Mouse (Mus musculus) G1E (cell line): ENCODE measurements around the gene Wdfy3. TPM values are rescaled to one million over a fixed set of nuclear protein-coding genes. Genes with fewer than 3 reads are reported as not detected.

Experiments used
- ATAC-seq: 2 replicates; pipeline ENCODE4 v1.8.0; 2016; ENCODE audit warnings: mild to moderate bottlenecking; ENCODE audit not compliant: insufficient number of reproducible peaks, poor library complexity, low FRiP score, severe bottlenecking; ENCODE audit errors: extremely low read depth
- DNase-seq: peaks from one replicate; pipeline ENCODE4 v3.0.0; 2012; ENCODE audit warnings: low spot score
- H3K27me3 ChIP-seq: 2 replicates; pipeline ENCODE4 v1.6.1; 2012; ENCODE audit warnings: mild to moderate bottlenecking, low read length, inconsistent platforms; ENCODE audit not compliant: insufficient read depth
- H3K36me3 ChIP-seq: replicated peaks from 2 replicates; pipeline ENCODE3; 2012; ENCODE audit warnings: mild to moderate bottlenecking, inconsistent platforms
- H3K4me1 ChIP-seq: 2 replicates; pipeline ENCODE4 v1.6.1; 2012; ENCODE audit warnings: low read depth, low read length, inconsistent platforms, mixed read lengths; ENCODE audit not compliant: insufficient read depth
- H3K4me3 ChIP-seq: 2 replicates; pipeline ENCODE4 v1.5.1; 2012; ENCODE audit warnings: low read depth, mild to moderate bottlenecking, inconsistent platforms, low read length, moderate library complexity, mixed read lengths
- H3K9me3 ChIP-seq: replicated peaks from 2 replicates; pipeline ENCODE4 v1.6.1; 2012; ENCODE audit warnings: inconsistent platforms
- CTCF ChIP-seq: IDR thresholded peaks from 2 replicates; pipeline ENCODE4 v1.5.1; 2012; ENCODE audit warnings: low read depth, low read length, inconsistent platforms, mixed read lengths
- GATA1 ChIP-seq: IDR thresholded peaks from 2 replicates; pipeline ENCODE4 v1.6.1; 2012; ENCODE audit warnings: borderline replicate concordance, low read length, inconsistent platforms, mixed read lengths
- GATA2 ChIP-seq: IDR thresholded peaks from 2 replicates; pipeline ENCODE4 v1.6.1; 2012; ENCODE audit warnings: low read depth, low read length, inconsistent platforms, borderline replicate concordance
- POLR2AphosphoS5 ChIP-seq: IDR thresholded peaks from 2 replicates; pipeline ENCODE4 v1.6.1; 2012; ENCODE audit warnings: low read depth, low read length, inconsistent platforms; ENCODE audit not compliant: insufficient replicate concordance
- TAL1 ChIP-seq: conservative IDR thresholded peaks from 2 replicates; pipeline ENCODE4 v1.6.1; 2012; ENCODE audit warnings: low read depth, low read length, inconsistent platforms, mixed read lengths
- polyA plus RNA-seq: library from polyadenylated mRNA; stranded (reverse); fragments of >175 nt; gene quantifications from 2 replicates; pipeline ENCODE4 v1.2.3, GENCODE M21; 2012
- total RNA-seq, 2 experiments: library from RNA; stranded (forward) in 1 of 2; stranded (reverse) in 1 of 2; fragments of 200-1000 nt in 1 of 2; fragments of >200 nt in 1 of 2; fragmentation: Nextera tagmentation in 1 of 2; gene quantifications; 2 replicates each; pipeline ENCODE4 v1.2.3; 2014 to 2017

Wdfy3 gene
- total and polyA plus RNA-seq, 3 experiments = 0.05 TPM; not detected in 2

DNA sequence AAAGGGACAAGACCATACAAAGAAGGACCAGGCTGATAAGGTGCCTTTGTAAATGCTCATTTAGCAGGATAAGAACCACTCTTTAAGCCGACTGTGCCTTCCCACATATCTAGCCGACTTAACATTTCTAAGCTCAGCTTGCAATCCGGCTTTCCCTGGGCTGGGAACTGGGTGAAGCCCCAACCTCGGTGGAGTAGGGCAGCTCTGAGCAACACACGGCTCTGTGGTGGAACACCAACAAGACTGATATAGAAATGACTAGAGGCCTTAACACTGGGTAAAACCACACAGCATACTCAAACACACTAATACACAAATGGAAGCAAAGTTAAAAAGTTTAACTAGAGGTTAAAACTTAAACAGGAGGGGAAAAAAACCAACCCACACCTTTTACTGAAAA is 7.9 kb downstream of the Wdfy3 start:
- no peak for ATAC-seq
- DNase-seq = no peak
- no peaks in the 10 kb centered on the region for H3K4me1 ChIP-seq
- TF ChIP-seq POLR2AphosphoS5 (no peak), GATA1 (no peak), TAL1 (no peak), CTCF (no peak), GATA2 (no peak)
- no peaks in the 10 kb centered on the region for H3K36me3 ChIP-seq
- H3K27me3 ChIP-seq = no peaks in the 10 kb centered on the region
- no peak overlapping the region for H3K4me3 ChIP-seq
- H3K9me3 ChIP-seq = peaks cover 42% of the 10 kb centered on the region

DNA sequence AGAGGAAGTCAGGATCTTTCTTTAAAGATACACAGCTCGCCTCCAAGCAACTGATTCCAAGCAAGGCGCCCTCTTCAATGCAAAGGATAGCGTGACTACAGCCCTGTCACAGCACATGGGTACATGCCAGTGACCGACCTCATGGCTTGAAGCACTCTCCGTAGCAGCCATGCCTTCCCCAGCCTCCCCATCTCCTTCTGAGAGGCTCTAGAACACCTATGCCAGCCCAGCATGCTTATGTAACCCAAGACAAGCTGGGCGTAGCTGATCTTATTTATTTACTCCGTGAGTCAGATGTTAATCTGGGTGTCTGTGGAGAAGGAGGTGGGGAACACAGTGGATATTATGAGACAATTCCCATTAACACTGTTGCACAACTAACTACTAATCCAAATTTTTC is 13.8 kb downstream of the Wdfy3 start:
- no peak overlapping the region for H3K4me3 ChIP-seq
- H3K36me3 ChIP-seq = no peaks in the 10 kb centered on the region
- H3K4me1 ChIP-seq = no peaks in the 10 kb centered on the region
- DNase-seq (no peak), ATAC-seq (no peak; the same call in 1 of the 2 replicates)
- no peaks in the 10 kb centered on the region for H3K27me3 ChIP-seq
- peaks cover 49% of the 10 kb centered on the region for H3K9me3 ChIP-seq
- TF ChIP-seq GATA1 (no peak), TAL1 (no peak), CTCF (no peak), GATA2 (no peak), POLR2AphosphoS5 (no peak)

DNA sequence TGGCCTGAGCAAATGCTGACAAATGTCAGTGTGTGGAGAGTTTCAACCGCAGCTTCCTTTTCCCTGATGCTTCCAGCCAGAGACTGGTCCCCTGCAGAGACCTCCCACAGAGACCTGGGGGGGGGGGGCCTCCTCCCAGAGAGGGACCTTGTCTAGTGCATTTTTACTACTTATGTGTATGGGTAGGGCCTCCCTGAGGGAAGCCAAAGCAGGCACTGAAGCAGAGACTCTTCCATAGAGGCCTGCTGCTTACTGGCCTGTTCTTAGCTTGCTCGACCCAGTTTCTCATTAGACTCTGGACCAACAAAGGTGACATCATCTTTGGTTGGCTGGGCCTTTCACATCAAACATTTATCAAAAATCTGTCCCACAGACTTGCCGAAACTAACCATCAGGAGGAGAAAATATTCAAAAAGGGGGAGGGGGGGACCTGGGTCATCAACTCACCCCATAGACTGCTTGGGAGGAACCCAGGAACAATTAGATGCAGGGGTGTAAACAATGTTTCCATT is 14.5 kb downstream of the Wdfy3 start:
- ATAC-seq (no peak), DNase-seq (no peak)
- Histone ChIP-seq H3K4me3 (no peak overlapping the region), H3K9me3 (peaks cover 51% of the 10 kb centered on the region), H3K36me3 (no peaks in the 10 kb centered on the region), H3K27me3 (no peaks in the 10 kb centered on the region), H3K4me1 (no peaks in the 10 kb centered on the region)
- TF ChIP-seq POLR2AphosphoS5 (no peak), CTCF (no peak), TAL1 (no peak), GATA1 (no peak), GATA2 (no peak)

- DNase-seq = no peak
Observed at GRCm38 (mm10) chr5:102054511-102055093, 15.1 kb downstream of the Wdfy3 start.

GRCm38 (mm10) chr5:102052906-102053305 is 16.8 kb downstream of the Wdfy3 start:
- Histone ChIP-seq H3K4me1 (no peaks in the 10 kb centered on the region), H3K36me3 (no peaks in the 10 kb centered on the region), H3K4me3 (no peak overlapping the region), H3K27me3 (no peaks in the 10 kb centered on the region), H3K9me3 (peaks cover 54% of the 10 kb centered on the region)
- ATAC-seq = no peak
- DNase-seq = no peak
- TF ChIP-seq GATA2 = no peak
- no peak for TF ChIP-seq GATA1
- no peak for TF ChIP-seq POLR2AphosphoS5
- no peak for TF ChIP-seq TAL1
- no peak for TF ChIP-seq CTCF

More at GRCm38 (mm10) chr5:102054511-102055093, 15.1 kb downstream of the Wdfy3 start:
- H3K36me3 ChIP-seq = no peaks in the 10 kb centered on the region
- no peak for ATAC-seq
- no peaks in the 10 kb centered on the region for H3K27me3 ChIP-seq
- peaks cover 51% of the 10 kb centered on the region for H3K9me3 ChIP-seq
- TF ChIP-seq TAL1 = no peak
- no peak for TF ChIP-seq GATA1
- TF ChIP-seq GATA2 = no peak
- TF ChIP-seq CTCF = no peak
- no peak for TF ChIP-seq POLR2AphosphoS5
- no peaks in the 10 kb centered on the region for H3K4me1 ChIP-seq
- no peak overlapping the region for H3K4me3 ChIP-seq

- peaks cover 50% of the 10 kb centered on the region for H3K9me3 ChIP-seq
- TF ChIP-seq GATA1 (no peak), TAL1 (no peak), CTCF (no peak), GATA2 (no peak), POLR2AphosphoS5 (no peak)
- H3K4me3 ChIP-seq = no peak overlapping the region
- ATAC-seq = no peak
- no peaks in the 10 kb centered on the region for H3K36me3 ChIP-seq
- no peak for DNase-seq
- H3K27me3 ChIP-seq = no peaks in the 10 kb centered on the region
- H3K4me1 ChIP-seq = no peaks in the 10 kb centered on the region
Observed at GRCm38 (mm10) chr5:102052465-102052864, 17.3 kb downstream of the Wdfy3 start.

GRCm38 (mm10) chr5:102050677-102051076 is 19.0 kb downstream of the Wdfy3 start:
- DNase-seq (no peak), ATAC-seq (no peak)
- Histone ChIP-seq H3K27me3 (no peaks in the 10 kb centered on the region), H3K9me3 (peaks cover 55% of the 10 kb centered on the region), H3K4me1 (no peaks in the 10 kb centered on the region), H3K4me3 (no peak overlapping the region), H3K36me3 (no peaks in the 10 kb centered on the region)
- TF ChIP-seq TAL1 = no peak
- no peak for TF ChIP-seq POLR2AphosphoS5
- no peak for TF ChIP-seq CTCF
- TF ChIP-seq GATA2 = no peak
- TF ChIP-seq GATA1 = no peak
